31 mouse cellular contexts compared by ENCODE assay signal in genomic region chr6:137179026-137179425, GRCm38 (mm10). TPM values are rescaled to one million over a fixed set of nuclear protein-coding genes. Genes with fewer than 3 reads are reported as not detected.
DNase-seq lines count a peak whose midpoint lies in the region; ATAC-seq and TF ChIP-seq lines count a peak whose summit lies in the region.
"Had no signal": no experiment of that assay in that cellular context is flagged by ENCODE, and none has a peak within 500 bp of the region (broad histone marks: within the 10 kb centered on the region; RNA-seq: fewer than 3 reads in every experiment).

No protein-coding gene starts in this region.

- no peaks in the 10 kb centered on the region for H3K36me3 ChIP-seq in heart, embryonic 10.5 days
- no peaks in the 10 kb centered on the region for H3K36me3 ChIP-seq in heart, postnatal 0 days (replicated peaks; ENCODE audit: control insufficient read depth, insufficient read depth, low read length)
- H3K36me3 ChIP-seq in heart, adult 2 months (ENCODE audit: control insufficient read depth, insufficient read depth, low read length) = no peaks in the 10 kb centered on the region
- H3K36me3 ChIP-seq in midbrain, embryonic 16.5 days (ENCODE audit: control insufficient read depth, insufficient read depth, low read length) = no peaks in the 10 kb centered on the region
- no peaks in the 10 kb centered on the region for H3K36me3 ChIP-seq in midbrain, embryonic 13.5 days
- no peaks in the 10 kb centered on the region for H3K36me3 ChIP-seq in forebrain, postnatal 0 days (ENCODE audit: insufficient read depth)
- H3K36me3 ChIP-seq: embryonic facial prominence, embryonic 15.5 days; G1E; hindbrain, embryonic 13.5 days; kidney, embryonic 15.5 days; limb, embryonic 15.5 days; liver, embryonic 15.5 days; midbrain, embryonic 12.5 days; neural tube, embryonic 12.5 days had no signal

- intact Hi-C loops in heart, adult 2 months (cut with DNase I) = no loop called here

- no peak overlapping the region for H3K4me3 ChIP-seq in heart, embryonic 10.5 days
- H3K4me3 ChIP-seq in heart, postnatal 0 days (ENCODE audit: low read depth, low read length) = no peak overlapping the region
- H3K4me3 ChIP-seq in heart, adult 2 months = no peak overlapping the region
- H3K4me3 ChIP-seq in midbrain, embryonic 16.5 days (ENCODE audit: low read depth, low read length) = no peak overlapping the region
- H3K4me3 ChIP-seq in midbrain, embryonic 13.5 days (replicated peaks) = no peak overlapping the region
- no peak overlapping the region for H3K4me3 ChIP-seq in forebrain, postnatal 0 days (ENCODE audit: low read depth, low read length)
- H3K4me3 ChIP-seq: embryonic facial prominence, embryonic 15.5 days; hindbrain, embryonic 13.5 days; kidney, embryonic 15.5 days; limb, embryonic 15.5 days; liver, embryonic 15.5 days; midbrain, embryonic 12.5 days; neural tube, embryonic 12.5 days had no signal

- peak; percentile 91 for ATAC-seq in heart, postnatal 0 days (ENCODE audit: insufficient read depth, low read depth)
- ATAC-seq in midbrain, embryonic 16.5 days = peak; percentile 59; the same call in 1 of the 2 replicates
- no peak for ATAC-seq in midbrain, embryonic 13.5 days
- peak; percentile 93 for ATAC-seq in forebrain, postnatal 0 days

- H3K27me3 ChIP-seq in heart, embryonic 10.5 days (ENCODE audit: insufficient read depth, poor library complexity, severe bottlenecking) = no peaks in the 10 kb centered on the region
- H3K27me3 ChIP-seq in heart, postnatal 0 days (ENCODE audit: control insufficient read depth, insufficient read depth, low read length) = no peaks in the 10 kb centered on the region
- no peaks in the 10 kb centered on the region for H3K27me3 ChIP-seq in heart, adult 2 months (ENCODE audit: control insufficient read depth, insufficient read depth, low read length)
- H3K27me3 ChIP-seq in midbrain, embryonic 16.5 days (ENCODE audit: control insufficient read depth, insufficient read depth, low read depth, low read length) = no peaks in the 10 kb centered on the region
- no peaks in the 10 kb centered on the region for H3K27me3 ChIP-seq in midbrain, embryonic 13.5 days
- no peaks in the 10 kb centered on the region for H3K27me3 ChIP-seq in forebrain, postnatal 0 days (ENCODE audit: insufficient read depth, low read length)
- H3K27me3 ChIP-seq: CH12.LX; hindbrain, embryonic 13.5 days; limb, embryonic 15.5 days; liver, embryonic 15.5 days; midbrain, embryonic 12.5 days; neural tube, embryonic 12.5 days had no signal

- TF ChIP-seq POLR2A in heart, adult 2 months (IDR thresholded peaks at IDR 0.05; ENCODE audit: insufficient read depth, low read depth, low read length) = no peak

- WGBS in heart, embryonic 10.5 days = 33% methylated on average over 3 of the region's 3 CpGs
- WGBS in heart, postnatal 0 days = 28% methylated on average over 3 of the region's 3 CpGs
- 63% methylated on average over 3 of the region's 3 CpGs for WGBS in heart, adult 2 months
- 51% methylated on average over 3 of the region's 3 CpGs for WGBS in midbrain, embryonic 16.5 days
- 63% methylated on average over 3 of the region's 3 CpGs for WGBS in midbrain, embryonic 13.5 days
- 39% methylated on average over 3 of the region's 3 CpGs for WGBS in forebrain, postnatal 0 days

- no peak for TF ChIP-seq CTCF in heart, postnatal 0 days (IDR thresholded peaks at IDR 0.05; ENCODE audit: low read depth)
- TF ChIP-seq CTCF in heart, adult 2 months (IDR thresholded peaks at IDR 0.05) = no peak
- TF ChIP-seq CTCF in forebrain, postnatal 0 days (IDR thresholded peaks at IDR 0.05; ENCODE audit: low read depth) = no peak

- peaks cover 16% of the 10 kb centered on the region for H3K4me1 ChIP-seq in heart, embryonic 10.5 days
- H3K4me1 ChIP-seq in heart, postnatal 0 days (ENCODE audit: control insufficient read depth, insufficient read depth) = no peaks in the 10 kb centered on the region
- H3K4me1 ChIP-seq in heart, adult 2 months (ENCODE audit: control insufficient read depth, insufficient read depth, low read length) = no peaks in the 10 kb centered on the region
- H3K4me1 ChIP-seq in midbrain, embryonic 16.5 days (ENCODE audit: control insufficient read depth, insufficient read depth, low read length) = peaks cover 6% of the 10 kb centered on the region; the same call in 1 of the 2 replicates
- H3K4me1 ChIP-seq in midbrain, embryonic 13.5 days (replicated peaks) = peaks cover 4% of the 10 kb centered on the region
- H3K4me1 ChIP-seq in forebrain, postnatal 0 days (ENCODE audit: insufficient read depth) = no peaks in the 10 kb centered on the region
- H3K4me1 ChIP-seq: embryonic facial prominence, embryonic 15.5 days; liver, embryonic 15.5 days; midbrain, embryonic 12.5 days; neural tube, embryonic 12.5 days had no signal

- H3K9me3 ChIP-seq in heart, embryonic 10.5 days = no peaks in the 10 kb centered on the region
- H3K9me3 ChIP-seq in heart, postnatal 0 days (replicated peaks; ENCODE audit: control insufficient read depth, low read length) = no peaks in the 10 kb centered on the region
- no peaks in the 10 kb centered on the region for H3K9me3 ChIP-seq in midbrain, embryonic 16.5 days (replicated peaks; ENCODE audit: control insufficient read depth, low read length, poor library complexity, severe bottlenecking)
- no peaks in the 10 kb centered on the region for H3K9me3 ChIP-seq in midbrain, embryonic 13.5 days
- H3K9me3 ChIP-seq in forebrain, postnatal 0 days (ENCODE audit: low read length) = no peaks in the 10 kb centered on the region
- H3K9me3 ChIP-seq: embryonic facial prominence, embryonic 15.5 days; hindbrain, embryonic 13.5 days; kidney, embryonic 15.5 days; limb, embryonic 15.5 days; liver, embryonic 15.5 days; midbrain, embryonic 12.5 days; neural tube, embryonic 12.5 days had no signal

- no peak overlapping the region for H3K27ac ChIP-seq in heart, embryonic 10.5 days
- H3K27ac ChIP-seq in heart, postnatal 0 days (ENCODE audit: low read depth) = no peak overlapping the region
- no peak overlapping the region for H3K27ac ChIP-seq in heart, adult 2 months
- no peak overlapping the region for H3K27ac ChIP-seq in midbrain, embryonic 16.5 days (ENCODE audit: low read length)
- no peak overlapping the region; the same call in 1 of the 2 replicates for H3K27ac ChIP-seq in midbrain, embryonic 13.5 days
- H3K27ac ChIP-seq in forebrain, postnatal 0 days (ENCODE audit: low read depth, low read length) = no peak overlapping the region
- H3K27ac ChIP-seq: embryonic facial prominence, embryonic 15.5 days; hindbrain, embryonic 13.5 days; kidney, embryonic 15.5 days; limb, embryonic 15.5 days; liver, embryonic 15.5 days; midbrain, embryonic 12.5 days; neural tube, embryonic 12.5 days had no signal

- no peaks in the 10 kb centered on the region for H3K79me2 ChIP-seq in heart, adult 2 months (replicated peaks; ENCODE audit: control insufficient read depth, insufficient read depth, low read length)

- TF ChIP-seq EP300 in heart, postnatal 0 days (IDR thresholded peaks at IDR 0.05; ENCODE audit: low read depth) = 0 out of 2 replicates have a peak, but pooled peaks have one; percentile 23
- no peak for TF ChIP-seq EP300 in heart, adult 2 months (IDR thresholded peaks at IDR 0.05; ENCODE audit: insufficient read depth, low read depth, low read length)

- no peak overlapping the region for H3K9ac ChIP-seq in heart, postnatal 0 days (replicated peaks; ENCODE audit: low read depth, low read length)
- no peak overlapping the region for H3K9ac ChIP-seq in heart, adult 2 months (ENCODE audit: low read depth, low read length)
- no peak overlapping the region for H3K9ac ChIP-seq in midbrain, embryonic 16.5 days (ENCODE audit: low read depth, low read length)
- H3K9ac ChIP-seq in midbrain, embryonic 13.5 days (replicated peaks) = no peak overlapping the region
- H3K9ac ChIP-seq in forebrain, postnatal 0 days = no peak overlapping the region
- H3K9ac ChIP-seq: embryonic facial prominence, embryonic 15.5 days; hindbrain, embryonic 13.5 days; kidney, embryonic 15.5 days; limb, embryonic 15.5 days; liver, embryonic 15.5 days; midbrain, embryonic 12.5 days; neural tube, embryonic 12.5 days had no signal

- peak; percentile 79 for DNase-seq in heart, embryonic 10.5 days (ENCODE audit: low spot score)
- no peak for DNase-seq in heart, adult 9 months (ENCODE audit: low spot score in 2 of 2)
- DNase-seq in heart, postnatal 0 days (ENCODE audit: low spot score) = peak; percentile 61
- DNase-seq in heart, adult 2 months = no peak
- peak; percentile 72 for DNase-seq in forebrain, postnatal 0 days
- DNase-seq in spleen, postnatal 4 days (ENCODE audit: low spot score in 2 of 2) = no peak
- DNase-seq: adrenal gland, adult 2 months; B cell, adult 2 months; cerebellum, adult 8-10 months; cerebellum, postnatal 36 days; embryo, embryonic 11 days; gastrocnemius, postnatal 14 days; kidney, adult 11 months; kidney, postnatal 36 days; left cerebral cortex, postnatal 4 days; lung, postnatal 10 days; right cerebral cortex, postnatal 25 days; thymus, postnatal 14 days had no signal

- H3K4me2 ChIP-seq in heart, postnatal 0 days (ENCODE audit: low read depth, low read length) = no peak overlapping the region
- no peak overlapping the region for H3K4me2 ChIP-seq in midbrain, embryonic 16.5 days (ENCODE audit: low read length)
- H3K4me2 ChIP-seq in midbrain, embryonic 13.5 days (replicated peaks) = no peak overlapping the region
- no peak overlapping the region for H3K4me2 ChIP-seq in forebrain, postnatal 0 days (ENCODE audit: low read depth)
- H3K4me2 ChIP-seq: embryonic facial prominence, embryonic 15.5 days; heart, embryonic 11.5 days; hindbrain, embryonic 13.5 days; kidney, embryonic 15.5 days; limb, embryonic 15.5 days; liver, embryonic 15.5 days; midbrain, embryonic 12.5 days; neural tube, embryonic 12.5 days had no signal

RNA-seq across cellular contexts. Expression of gene Rerg, which starts 8.7 kb away (rescaled TPM):
- polyA plus RNA-seq in heart, embryonic 10.5 days (2016; fragmentation: Nextera tagmentation; extraction: Ambion mirVana) = 3.8 and 6.8 TPM in 2 replicates
- 0.88 and 1.6 TPM in 2 replicates for total RNA-seq in heart, postnatal 0 days (2014; rRNA removed; ENCODE audit: low replicate concordance)
- polyA plus RNA-seq in heart, postnatal 0 days (2015; fragmentation: Nextera tagmentation; extraction: Ambion mirVana) = 4.3 and 5.1 TPM in 2 replicates
- total RNA-seq in heart, adult 2 months (2021) = 1 to 10 TPM; 3.2 to 4.5 TPM
- 1.5 and 2.5 TPM in 2 replicates for polyA plus RNA-seq in heart, adult 2 months (2012; rRNA removed)
- 7.7 and 8.0 TPM in 2 replicates for polyA plus RNA-seq in midbrain, embryonic 16.5 days (2015; fragmentation: Nextera tagmentation; extraction: Ambion mirVana)
- 2.3 and 2.8 TPM in 2 replicates for polyA plus RNA-seq in midbrain, embryonic 13.5 days (2015; fragmentation: Nextera tagmentation; extraction: Ambion mirVana)
- 2.6 and 2.8 TPM in 2 replicates for total RNA-seq in forebrain, postnatal 0 days (2014; rRNA removed)
- polyA plus RNA-seq in forebrain, postnatal 0 days (2015; fragmentation: Nextera tagmentation; extraction: Ambion mirVana) = 8.7 and 12.9 TPM in 2 replicates
- total RNA-seq: CH12.LX; megakaryocyte progenitor cell, adult 5-6 weeks had no signal
- polyA plus RNA-seq: G1E had no signal

Comparison
In these comparisons a context has a peak if more than half of its experiments do, and no peak if none do; other contexts are left out.
1. DNase-seq: peak in heart, embryonic 10.5 days (single experiment), heart, postnatal 0 days (single experiment) and forebrain, postnatal 0 days (single experiment); none in heart, adult 9 months (0 of 2), heart, adult 2 months (0 of 2) and spleen, postnatal 4 days (0 of 2).